Mouse (Mus musculus) cortical plate, adult 2 months (tissue): Measurements from ENCODE around the gene Lrrc58. TPM values are rescaled to one million over a fixed set of nuclear protein-coding genes. Genes with fewer than 3 reads are reported as not detected.

Experiments
- H3K27ac ChIP-seq: fragments of 200-500 bp; 2 replicates; pipeline ENCODE4 v1.5.1; 2012; ENCODE audit warnings: low read length, control low read depth, inconsistent platforms; ENCODE audit not compliant: insufficient read depth
- H3K4me1 ChIP-seq: fragments of 200-500 bp; 2 replicates; pipeline ENCODE4 v1.6.1; 2011; ENCODE audit warnings: low read length; ENCODE audit not compliant: control insufficient read depth, insufficient read depth
- H3K4me3 ChIP-seq: fragments of 200-500 bp; 2 replicates; pipeline ENCODE4 v1.5.1; 2011; ENCODE audit warnings: mild to moderate bottlenecking, low read length, control low read depth; ENCODE audit not compliant: insufficient read depth
- CTCF ChIP-seq: fragments of 200-500 bp; IDR thresholded peaks from 2 replicates; pipeline ENCODE4 v1.5.1; 2011; ENCODE audit warnings: mild to moderate bottlenecking, control low read depth, low read length; ENCODE audit not compliant: insufficient read depth; ENCODE audit errors: extremely low read depth
- POLR2A ChIP-seq: fragments of 200-500 bp; IDR thresholded peaks from 2 replicates; pipeline ENCODE4 v1.6.1; 2011; ENCODE audit warnings: mild to moderate bottlenecking, low read length, control low read depth; ENCODE audit not compliant: insufficient read depth; ENCODE audit errors: extremely low read depth
- polyA plus RNA-seq: library from polyadenylated mRNA; depleted of rRNA; stranded (reverse); fragments of >200 nt; gene quantifications from 2 replicates; pipeline ENCODE4 v1.2.3, GENCODE M21; 2012; rRNA removed

Lrrc58 gene
- 37.7 and 40.7 TPM in 2 replicates for polyA plus RNA-seq

GRCm38 (mm10) chr16:37867791-37868505 is at the start of gene Lrrc58:
Gene Lrrc58 (plus strand): TSS chr16:37868389.
- H3K4me3 ChIP-seq = peak within 1 kb of the TSS; percentile 94
- TF ChIP-seq POLR2A = peak; percentile 68
- TF ChIP-seq CTCF = no peak
- H3K4me1 ChIP-seq = peaks cover 7% of the 10 kb centered on the region; the same call in 1 of the 2 replicates
- H3K27ac ChIP-seq = peak within 1 kb of the TSS; percentile 98

GRCm38 (mm10) chr16:37823949-37824348 is 44.2 kb upstream of the Lrrc58 start:
- Histone ChIP-seq H3K4me1 (no peaks in the 10 kb centered on the region; the same call in 1 of the 2 replicates), H3K27ac (no peak overlapping the region), H3K4me3 (no peak overlapping the region)
- TF ChIP-seq POLR2A (no peak), CTCF (no peak)

GRCm38 (mm10) chr16:37824778-37825505 is 43.2 kb upstream of the Lrrc58 start:
- no peaks in the 10 kb centered on the region; the same call in 1 of the 2 replicates for H3K4me1 ChIP-seq
- no peak for TF ChIP-seq CTCF
- TF ChIP-seq POLR2A = no peak
- no peak overlapping the region for H3K4me3 ChIP-seq
- no peak overlapping the region for H3K27ac ChIP-seq

- no peaks in the 10 kb centered on the region; the same call in 1 of the 2 replicates for H3K4me1 ChIP-seq
- TF ChIP-seq CTCF (no peak), POLR2A (no peak)
- H3K4me3 ChIP-seq = no peak overlapping the region
- no peak overlapping the region for H3K27ac ChIP-seq
These were observed 41.9 kb upstream of the Lrrc58 start for GRCm38 (mm10) chr16:37826286-37826685.

- no peaks in the 10 kb centered on the region for H3K4me1 ChIP-seq
- H3K4me3 ChIP-seq = no peak overlapping the region
- TF ChIP-seq POLR2A (no peak), CTCF (no peak)
- no peak overlapping the region for H3K27ac ChIP-seq
These were observed 37.1 kb upstream of the Lrrc58 start for GRCm38 (mm10) chr16:37831041-37831440.

GRCm38 (mm10) chr16:37837571-37837970 is 30.6 kb upstream of the Lrrc58 start:
- H3K4me1 ChIP-seq = no peaks in the 10 kb centered on the region
- no peak overlapping the region for H3K27ac ChIP-seq
- H3K4me3 ChIP-seq = no peak overlapping the region
- TF ChIP-seq CTCF = no peak

GRCm38 (mm10) chr16:37842439-37842838 is 25.8 kb upstream of the Lrrc58 start:
- no peak overlapping the region for H3K4me3 ChIP-seq
- TF ChIP-seq CTCF (no peak), POLR2A (no peak)
- H3K4me1 ChIP-seq = no peaks in the 10 kb centered on the region
- no peak overlapping the region for H3K27ac ChIP-seq

- no peak for TF ChIP-seq POLR2A
- no peak for TF ChIP-seq CTCF
These were observed 24.4 kb upstream of the Lrrc58 start for GRCm38 (mm10) chr16:37843740-37844139.

GRCm38 (mm10) chr16:37845202-37845925 is 22.8 kb upstream of the Lrrc58 start:
- no peak overlapping the region for H3K4me3 ChIP-seq
- H3K4me1 ChIP-seq = no peaks in the 10 kb centered on the region
- TF ChIP-seq CTCF = no peak
- TF ChIP-seq POLR2A = no peak
- no peak overlapping the region for H3K27ac ChIP-seq

More at GRCm38 (mm10) chr16:37843740-37844139, 24.4 kb upstream of the Lrrc58 start:
- no peak overlapping the region for H3K27ac ChIP-seq
- no peaks in the 10 kb centered on the region for H3K4me1 ChIP-seq
- H3K4me3 ChIP-seq = no peak overlapping the region
